Mouse (Mus musculus) kidney, adult 2 months (tissue): ENCODE measurements at regions not wholly inside any gene's neighbourhood (a gene's known extent, or its start where the extent isn't known, plus 50 kb on each side); places are given as distances from the start of the nearest gene placed in this dataset.

Experiments
- DNase-seq: peaks from one replicate; pipeline ENCODE4 v3.0.0; 2021
- H3K27ac ChIP-seq: fragments of 200-500 bp; 2 replicates; pipeline ENCODE4 v1.5.1; 2012; ENCODE audit warnings: low read depth, low read length, control low read depth, inconsistent platforms; ENCODE audit not compliant: insufficient read depth
- H3K27me3 ChIP-seq: fragments of 200-500 bp; replicated peaks from 2 replicates; pipeline ENCODE4 v1.6.1; 2012; ENCODE audit warnings: mild to moderate bottlenecking, moderate library complexity, low read length, inconsistent platforms; ENCODE audit not compliant: control insufficient read depth, insufficient read depth
- H3K36me3 ChIP-seq: fragments of 200-500 bp; 2 replicates; pipeline ENCODE4 v1.6.1; 2012; ENCODE audit warnings: mild to moderate bottlenecking, moderate library complexity, low read length, inconsistent platforms; ENCODE audit not compliant: control insufficient read depth, insufficient read depth
- H3K4me1 ChIP-seq: fragments of 200-500 bp; 2 replicates; pipeline ENCODE4 v1.6.1; 2011; ENCODE audit warnings: low read length; ENCODE audit not compliant: control insufficient read depth, insufficient read depth
- H3K4me3 ChIP-seq: fragments of 200-500 bp; 2 replicates; pipeline ENCODE4 v1.5.1; 2011; ENCODE audit warnings: mild to moderate bottlenecking, low read depth, low read length, control low read depth; ENCODE audit not compliant: insufficient read depth
- CTCF ChIP-seq: fragments of 200-500 bp; conservative IDR thresholded peaks from 2 replicates; pipeline ENCODE4 v1.5.1; 2011; ENCODE audit warnings: low read depth, mild to moderate bottlenecking, control low read depth, low read length, moderate library complexity, mixed read lengths; ENCODE audit not compliant: insufficient read depth, insufficient read length
- POLR2A ChIP-seq: fragments of 200-500 bp; IDR thresholded peaks from one replicate; pipeline ENCODE4 v1.6.1; 2011; ENCODE audit warnings: low read depth, low read length, control low read depth
- WGBS: fragments of 180-500 bp; shearing (Covaris S2); methylation state at CpG from one replicate; pipeline ENCODE4 v1.1.7; 2018; 5-methylcytosine and 5-hydroxymethylcytosine counted together

DNA sequence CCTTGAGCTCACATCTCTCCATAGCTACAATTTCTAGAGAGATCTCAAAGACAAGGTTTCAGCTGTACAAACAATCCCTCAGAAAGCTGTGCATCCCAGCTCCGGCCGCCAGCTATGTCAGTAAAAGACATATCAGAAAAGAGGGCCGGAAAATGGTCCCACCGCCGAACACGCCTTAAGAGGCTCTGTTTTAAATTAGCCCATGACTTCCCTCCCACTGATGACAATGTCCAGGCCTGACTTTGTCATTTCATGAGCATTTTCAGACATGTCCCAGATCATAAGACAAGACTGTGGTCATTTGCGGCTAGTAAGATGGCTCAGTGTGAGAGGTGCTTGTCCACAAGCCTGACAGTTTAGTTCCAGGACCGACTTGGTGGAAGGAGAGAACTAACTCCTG, 78.0 kb upstream of the Mgme1 start:
- TF ChIP-seq POLR2A, result no peak
- TF ChIP-seq CTCF, result no peak
- DNase-seq, result no peak
- Histone ChIP-seq H3K27me3 (no peaks in the 10 kb centered on the region), H3K36me3 (no peaks in the 10 kb centered on the region), H3K4me1 (peaks cover 3% of the 10 kb centered on the region; the same call in 1 of the 2 replicates), H3K4me3 (no peak overlapping the region), H3K27ac (no peak overlapping the region)
- WGBS, result 93% methylated on average over 8 of the region's 8 CpGs

DNA sequence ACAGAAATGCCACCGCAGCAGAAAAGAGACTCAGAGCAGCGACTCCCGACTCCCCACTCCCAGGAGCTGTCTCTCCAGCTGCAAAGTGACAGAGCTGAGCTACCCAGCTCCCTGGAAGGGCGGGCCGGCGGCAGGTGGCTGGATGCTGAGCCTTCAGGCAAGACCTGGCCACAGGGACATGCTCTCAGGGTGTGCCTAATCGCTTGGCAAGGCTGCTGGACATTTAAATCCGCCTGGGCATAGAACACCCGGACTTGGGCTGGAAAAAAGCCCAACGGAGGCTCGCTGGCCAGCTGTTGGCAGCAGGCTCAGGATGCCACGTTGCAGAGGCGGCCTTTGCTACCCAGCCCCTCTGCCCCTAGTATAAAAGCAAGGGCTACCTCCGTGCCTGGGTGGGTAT, 74.6 kb upstream of the Mgme1 start:
- peak; percentile 74 for DNase-seq
- TF ChIP-seq CTCF (no peak), POLR2A (no peak)
- Histone ChIP-seq H3K4me3 (no peak overlapping the region), H3K27me3 (no peaks in the 10 kb centered on the region), H3K4me1 (peaks cover 3% of the 10 kb centered on the region; the same call in 1 of the 2 replicates), H3K27ac (no peak overlapping the region), H3K36me3 (no peaks in the 10 kb centered on the region)
- WGBS, result 34% methylated on average over 14 of the region's 14 CpGs

DNA sequence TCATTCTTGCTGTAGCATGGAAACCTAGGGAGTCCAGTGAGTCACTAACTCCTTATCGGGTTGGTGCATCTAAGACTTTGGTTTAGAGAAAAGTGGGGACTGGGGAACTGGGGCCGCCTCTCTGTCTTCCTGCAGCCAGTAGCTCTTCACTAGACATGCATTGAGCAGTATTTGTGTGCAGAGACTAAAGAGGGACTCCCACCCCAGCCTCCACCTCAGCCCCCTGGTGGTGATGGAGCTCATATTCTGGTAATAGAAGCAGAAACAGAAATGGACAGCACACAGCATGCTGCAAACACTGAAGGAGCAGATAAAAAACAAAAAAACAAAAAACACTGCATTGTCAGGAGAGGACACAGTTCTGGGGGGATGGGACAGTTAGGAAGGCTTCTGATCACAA, 73.3 kb upstream of the Mgme1 start:
- H3K27ac ChIP-seq, result no peak overlapping the region
- H3K36me3 ChIP-seq, result no peaks in the 10 kb centered on the region
- DNase-seq, result no peak
- TF ChIP-seq CTCF (peak; percentile 36), POLR2A (no peak)
- H3K4me1 ChIP-seq, result peaks cover 3% of the 10 kb centered on the region; the same call in 1 of the 2 replicates
- WGBS, result 89% methylated on average over 2 of the region's 2 CpGs
- no peak overlapping the region for H3K4me3 ChIP-seq
- no peaks in the 10 kb centered on the region for H3K27me3 ChIP-seq

DNA sequence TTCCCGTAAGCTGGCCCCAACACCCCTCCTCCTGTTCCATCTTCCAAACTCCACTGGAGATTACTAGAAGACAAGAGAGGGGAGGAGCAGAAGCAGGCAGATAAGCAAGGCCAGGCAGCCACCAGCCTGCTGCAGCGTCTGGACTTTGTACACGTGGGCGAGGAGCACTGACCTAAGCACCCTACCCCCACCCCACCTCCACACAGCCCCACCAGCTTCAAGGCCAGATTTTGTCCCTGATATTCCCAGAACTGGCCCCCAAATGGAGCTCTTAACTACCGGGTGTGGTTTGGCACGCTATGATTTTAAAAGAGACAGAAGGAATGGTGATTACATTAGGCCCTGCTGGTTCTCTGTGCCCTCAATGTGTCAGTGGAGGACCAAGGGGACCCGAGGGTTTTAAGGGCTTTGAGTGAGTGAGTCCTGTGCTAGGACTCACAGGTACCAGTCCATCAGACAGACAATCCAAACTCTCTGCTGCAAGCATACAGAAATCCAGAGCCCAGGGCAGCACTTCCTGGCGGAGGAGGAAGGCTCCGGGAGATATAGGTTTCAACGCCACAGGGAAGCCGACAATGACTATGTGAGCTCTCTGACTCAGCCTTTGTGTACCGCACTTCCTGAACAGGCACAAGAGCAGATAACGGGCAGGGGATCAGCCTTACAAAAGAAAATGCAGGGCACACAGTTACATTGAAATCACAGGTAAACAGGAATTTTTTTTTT, 72.0 kb upstream of the Mgme1 start:
- Histone ChIP-seq H3K4me1 (peaks cover 9% of the 10 kb centered on the region), H3K4me3 (no peak overlapping the region), H3K27ac (no peak overlapping the region), H3K27me3 (no peaks in the 10 kb centered on the region), H3K36me3 (no peaks in the 10 kb centered on the region)
- WGBS, result 56% methylated on average over 13 of the region's 13 CpGs
- TF ChIP-seq CTCF, result no peak
- no peak for TF ChIP-seq POLR2A
- DNase-seq, result peak; percentile 65
